Mouse (Mus musculus) heart, embryonic 16.5 days (tissue): ENCODE measurements around the gene Macrod2. TPM values are rescaled to one million over a fixed set of nuclear protein-coding genes. Genes with fewer than 3 reads are reported as not detected.

ENCODE experiments used
- ATAC-seq: fragments of 200-750 bp; cut with Nextera tagmentation; replicated peaks from 2 replicates; pipeline ENCODE4 v1.8.0; 2017; ENCODE audit warnings: moderate number of reproducible peaks; ENCODE audit not compliant: insufficient read depth, low FRiP score; ENCODE audit errors: extremely low read depth
- H3K27ac ChIP-seq: fragments of 300-500 bp; sonication (generic); 2 replicates; pipeline ENCODE4 v1.5.1; 2014; ENCODE audit warnings: mild to moderate bottlenecking, low read length, control low read depth, moderate library complexity
- H3K27me3 ChIP-seq: fragments of 300-500 bp; sonication (generic); 2 replicates; pipeline ENCODE4 v1.6.1; 2014; ENCODE audit warnings: low read length, mixed read lengths; ENCODE audit not compliant: control insufficient read depth, insufficient read depth
- H3K36me3 ChIP-seq: fragments of 300-500 bp; sonication (generic); 2 replicates; pipeline ENCODE4 v1.6.1; 2014; ENCODE audit not compliant: control insufficient read depth, insufficient read depth
- H3K4me1 ChIP-seq: fragments of 300-500 bp; sonication (generic); 2 replicates; pipeline ENCODE4 v1.6.1; 2014; ENCODE audit warnings: low read length, mixed read lengths; ENCODE audit not compliant: control insufficient read depth, insufficient read depth
- H3K4me2 ChIP-seq: fragments of 300-500 bp; sonication (generic); 2 replicates; pipeline ENCODE4 v1.6.1; 2014; ENCODE audit warnings: low read depth, mild to moderate bottlenecking, control low read depth, low read length
- H3K4me3 ChIP-seq: fragments of 300-500 bp; sonication (generic); 2 replicates; pipeline ENCODE4 v1.5.1; 2014; ENCODE audit warnings: mild to moderate bottlenecking, control low read depth, low read length
- H3K9ac ChIP-seq: fragments of 300-500 bp; sonication (generic); 2 replicates; pipeline ENCODE4 v1.6.1; 2014; ENCODE audit warnings: low read length, control low read depth
- H3K9me3 ChIP-seq: fragments of 300-500 bp; sonication (generic); replicated peaks from 2 replicates; pipeline ENCODE4 v1.6.1; 2016; ENCODE audit warnings: low read length; ENCODE audit not compliant: control insufficient read depth
- WGBS: fragments of 180-500 bp; shearing (Covaris S2); extraction: QIAGEN DNeasy Blood & Tissue Kit; methylation state at CpG from one replicate; pipeline ENCODE4 v1.1.7; 2014; 5-methylcytosine and 5-hydroxymethylcytosine counted together
- polyA plus RNA-seq: library from polyadenylated mRNA; unstranded; fragments of >200 nt; fragmentation: Nextera tagmentation; extraction: Ambion mirVana; gene quantifications from 2 replicates; pipeline ENCODE4 v1.2.1, GENCODE M21; 2015

Macrod2 gene
- polyA plus RNA-seq, 1 experiment from 2014 or later, result 23.2 TPM

DNA sequence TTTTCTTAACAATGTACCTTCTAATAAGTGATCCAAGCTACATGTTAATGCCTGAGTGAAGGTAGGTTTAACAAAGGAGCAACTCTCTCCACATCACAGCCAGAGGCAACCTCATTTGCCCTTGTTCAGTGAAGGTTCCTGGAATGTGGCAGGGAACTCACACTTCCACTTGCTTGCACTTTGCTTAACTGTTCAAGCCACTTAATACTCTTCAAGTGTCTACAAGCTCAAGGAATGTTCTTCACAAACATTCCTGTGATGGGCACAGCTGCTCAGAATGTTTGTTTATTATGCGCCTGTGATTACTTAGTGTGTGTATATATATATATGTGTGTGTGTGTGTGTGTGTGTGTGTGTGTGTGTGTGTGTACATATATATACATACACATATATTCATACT, 1721.5 kb downstream of the Macrod2 start:
- WGBS, result 73% methylated on average over 1 of the region's 1 CpGs
- Histone ChIP-seq H3K4me1 (no peaks in the 10 kb centered on the region), H3K4me2 (no peak overlapping the region), H3K27me3 (peaks cover 17% of the 10 kb centered on the region), H3K36me3 (no peaks in the 10 kb centered on the region), H3K4me3 (no peak overlapping the region), H3K27ac (no peak overlapping the region), H3K9me3 (no peaks in the 10 kb centered on the region), H3K9ac (no peak overlapping the region)
- no peak for ATAC-seq

DNA sequence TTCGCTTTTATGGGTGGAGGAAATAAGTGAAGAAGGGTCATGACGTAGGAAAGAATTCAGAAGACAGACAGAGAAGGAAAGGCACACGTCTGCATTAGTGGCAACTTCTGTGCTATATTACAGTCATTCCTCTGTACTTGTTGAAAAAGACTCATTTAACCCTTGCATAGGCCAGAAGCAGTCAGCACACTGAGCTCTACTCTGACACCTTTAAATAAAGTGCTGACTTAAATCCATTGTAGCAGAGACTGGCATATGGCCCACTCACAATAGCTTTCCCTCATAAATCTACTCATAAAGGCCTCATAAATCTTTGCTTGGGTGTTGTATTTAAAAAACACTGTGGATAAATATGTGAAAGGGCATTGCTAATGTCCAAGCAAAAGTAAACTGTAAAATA, 1733.0 kb downstream of the Macrod2 start:
- Histone ChIP-seq H3K36me3 (no peaks in the 10 kb centered on the region), H3K9ac (no peak overlapping the region)
- WGBS, result 63% methylated on average over 3 of the region's 3 CpGs

DNA sequence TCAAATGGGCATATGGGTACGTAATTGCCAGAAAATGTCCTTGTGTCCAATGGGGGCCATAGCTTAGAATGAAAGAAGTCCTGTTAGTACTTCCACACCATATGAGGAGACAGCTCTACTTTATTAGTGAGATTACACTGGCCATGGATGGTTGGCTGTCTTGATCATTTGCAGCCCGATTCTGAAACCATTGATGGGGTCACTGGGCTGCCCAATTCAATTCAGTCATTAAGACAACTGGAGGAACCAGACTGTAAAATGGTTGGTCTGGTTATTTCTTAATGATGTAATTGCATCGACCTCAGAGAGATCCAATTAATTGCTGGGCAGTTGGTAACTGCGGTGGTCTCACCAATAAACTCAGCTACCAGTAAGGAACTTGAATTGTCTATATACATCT, 1734.1 kb downstream of the Macrod2 start:
- WGBS, result 87% methylated on average over 4 of the region's 4 CpGs
- H3K27ac ChIP-seq, result no peak overlapping the region
- H3K9me3 ChIP-seq, result no peaks in the 10 kb centered on the region
- H3K4me1 ChIP-seq, result no peaks in the 10 kb centered on the region
- H3K9ac ChIP-seq, result no peak overlapping the region
- H3K27me3 ChIP-seq, result peaks cover 2% of the 10 kb centered on the region; the same call in 1 of the 2 replicates
- no peak for ATAC-seq
- H3K4me2 ChIP-seq, result no peak overlapping the region
- H3K4me3 ChIP-seq, result no peak overlapping the region
- H3K36me3 ChIP-seq, result no peaks in the 10 kb centered on the region

More for the DNA sequence above, 1733.0 kb downstream of the Macrod2 start:
- Histone ChIP-seq H3K9me3 (no peaks in the 10 kb centered on the region), H3K4me2 (no peak overlapping the region), H3K4me3 (no peak overlapping the region), H3K4me1 (no peaks in the 10 kb centered on the region), H3K27ac (no peak overlapping the region), H3K27me3 (peaks cover 2% of the 10 kb centered on the region; the same call in 1 of the 2 replicates)
- ATAC-seq, result no peak

DNA sequence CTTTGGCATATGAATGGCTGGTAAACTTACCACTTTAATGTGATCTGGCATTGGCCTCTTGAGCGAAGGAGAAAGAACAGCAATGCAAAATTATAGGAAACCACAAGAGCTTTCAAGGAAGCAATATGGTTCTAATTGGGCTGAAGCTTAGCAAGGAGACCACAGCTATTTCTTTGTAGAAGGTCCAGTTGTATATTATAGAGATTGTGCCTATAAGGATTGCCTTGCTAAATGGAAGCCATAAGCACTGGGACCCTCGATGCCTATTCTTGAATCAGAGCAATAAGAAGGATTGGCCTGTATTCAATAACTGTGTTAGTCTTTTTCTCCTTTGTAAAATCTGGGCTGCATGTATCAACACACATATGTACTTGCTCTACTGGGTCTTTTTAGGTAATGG, 1754.2 kb downstream of the Macrod2 start:
- no peak for ATAC-seq
- Histone ChIP-seq H3K36me3 (no peaks in the 10 kb centered on the region), H3K27ac (no peak overlapping the region), H3K9ac (no peak overlapping the region), H3K4me3 (no peak overlapping the region), H3K4me2 (no peak overlapping the region), H3K27me3 (no peaks in the 10 kb centered on the region), H3K4me1 (no peaks in the 10 kb centered on the region), H3K9me3 (no peaks in the 10 kb centered on the region)
- 74% methylated on average over 2 of the region's 2 CpGs for WGBS

DNA sequence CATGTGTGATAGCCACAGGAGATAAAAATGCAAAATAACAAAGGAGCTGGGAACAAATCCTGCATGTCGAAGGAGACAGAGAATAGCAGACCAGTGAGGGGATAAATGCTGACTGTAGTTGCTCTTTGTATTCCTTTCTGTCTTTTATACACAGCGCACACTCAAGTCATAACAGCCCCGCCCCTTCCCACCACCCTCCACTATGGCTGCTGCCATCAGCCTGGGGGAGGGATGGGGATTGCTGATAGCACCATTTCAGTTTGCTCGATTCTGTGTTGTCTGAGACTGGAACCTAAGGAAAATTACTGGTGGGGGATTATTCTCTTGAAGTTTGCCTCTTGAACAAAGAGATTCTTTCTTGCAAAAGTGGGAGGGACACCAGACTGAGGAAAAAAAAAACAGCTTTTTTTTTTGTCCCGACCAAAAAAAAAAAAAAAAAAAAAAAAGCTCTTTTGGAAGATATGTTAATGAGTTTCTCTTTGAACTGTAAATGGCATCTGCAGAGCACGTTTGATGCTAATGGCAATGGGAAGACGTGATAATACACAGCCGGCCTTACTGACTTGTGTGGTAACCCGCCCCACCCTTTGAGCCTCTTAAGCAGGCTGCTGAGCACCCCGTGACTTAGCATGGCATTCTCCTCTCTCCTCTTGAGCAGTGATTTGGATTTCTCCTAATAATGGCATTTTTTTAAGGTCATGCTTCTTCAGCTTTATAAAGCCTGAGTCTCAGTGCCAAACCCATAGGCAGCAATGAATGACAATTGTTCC, 1768.6 kb downstream of the Macrod2 start:
- H3K4me3 ChIP-seq, result no peak overlapping the region
- H3K4me1 ChIP-seq, result no peaks in the 10 kb centered on the region
- ATAC-seq, result no peak
- no peak overlapping the region for H3K9ac ChIP-seq
- H3K27me3 ChIP-seq, result no peaks in the 10 kb centered on the region
- WGBS, result 34% methylated on average over 10 of the region's 10 CpGs
- no peak overlapping the region for H3K27ac ChIP-seq
- no peak overlapping the region for H3K4me2 ChIP-seq
- no peaks in the 10 kb centered on the region for H3K36me3 ChIP-seq
- H3K9me3 ChIP-seq, result no peaks in the 10 kb centered on the region

DNA sequence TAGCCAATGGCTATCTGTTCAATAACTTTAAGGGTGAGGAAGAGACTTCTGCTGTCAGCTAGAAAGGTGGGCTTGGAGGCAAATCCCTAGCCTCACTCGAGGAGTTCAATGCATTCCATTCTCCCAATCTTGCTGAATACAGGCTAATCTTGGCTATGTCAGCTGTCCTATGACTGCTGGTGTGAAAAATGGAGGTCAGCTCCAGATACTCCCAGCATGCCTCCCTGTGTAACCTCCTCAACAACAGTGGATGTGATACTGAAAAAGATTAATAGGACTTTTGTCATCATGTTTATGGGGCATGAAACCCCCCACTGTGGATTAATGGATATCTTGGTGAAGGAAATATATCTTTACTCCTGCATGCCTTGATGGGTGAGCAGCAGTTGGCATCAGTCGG, 1774.5 kb downstream of the Macrod2 start:
- Histone ChIP-seq H3K4me2 (no peak overlapping the region), H3K4me1 (no peaks in the 10 kb centered on the region), H3K27ac (no peak overlapping the region), H3K36me3 (no peaks in the 10 kb centered on the region), H3K4me3 (no peak overlapping the region), H3K27me3 (no peaks in the 10 kb centered on the region), H3K9me3 (no peaks in the 10 kb centered on the region), H3K9ac (no peak overlapping the region)
- 70% methylated on average over 2 of the region's 2 CpGs for WGBS
- no peak for ATAC-seq

DNA sequence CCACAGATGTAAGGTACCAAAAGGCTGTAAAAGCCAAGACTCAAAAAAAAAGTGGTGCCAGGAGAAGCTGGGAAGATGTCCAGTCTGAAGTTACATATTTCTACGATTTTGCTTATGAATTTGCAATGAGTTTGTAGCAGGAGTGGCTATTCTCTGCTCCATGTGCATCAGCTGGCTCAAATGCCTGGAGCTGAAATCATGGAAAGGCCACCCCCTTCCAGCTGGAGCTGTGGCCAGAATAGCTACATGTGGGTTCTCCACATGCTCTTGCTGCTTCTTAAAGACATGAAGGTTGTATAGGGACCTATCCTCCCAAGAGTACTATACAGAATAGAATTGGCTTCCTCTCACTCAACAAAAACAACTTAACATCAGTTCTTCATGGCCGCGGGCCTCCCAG, 1777.6 kb downstream of the Macrod2 start:
- H3K4me1 ChIP-seq, result no peaks in the 10 kb centered on the region
- no peak overlapping the region for H3K4me2 ChIP-seq
- H3K9ac ChIP-seq, result no peak overlapping the region
- H3K27ac ChIP-seq, result no peak overlapping the region
- no peaks in the 10 kb centered on the region for H3K27me3 ChIP-seq
- ATAC-seq, result no peak
- H3K36me3 ChIP-seq, result no peaks in the 10 kb centered on the region
- no peaks in the 10 kb centered on the region for H3K9me3 ChIP-seq
- H3K4me3 ChIP-seq, result no peak overlapping the region
- 83% methylated on average over 3 of the region's 3 CpGs for WGBS

DNA sequence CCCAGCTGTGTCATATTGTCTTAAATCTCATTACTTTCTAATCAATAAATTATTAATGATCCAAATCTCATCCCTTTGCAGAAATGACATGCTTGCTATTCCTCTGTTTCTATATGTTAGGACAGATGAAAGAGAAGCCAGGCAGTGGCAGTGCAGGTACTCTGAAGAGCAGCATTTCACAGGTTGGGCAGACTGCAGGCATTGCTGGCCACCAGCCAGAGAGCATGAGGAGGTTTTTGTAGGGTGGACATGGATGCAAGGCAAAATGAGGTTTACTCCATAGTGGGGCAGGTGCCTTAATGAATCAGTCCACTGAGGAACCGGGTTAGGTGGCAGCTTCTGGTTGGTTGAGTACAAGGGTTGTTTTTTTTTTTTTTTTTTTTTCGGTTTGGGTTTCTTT, 1778.9 kb downstream of the Macrod2 start:
- Histone ChIP-seq H3K4me3 (no peak overlapping the region), H3K9ac (no peak overlapping the region), H3K36me3 (no peaks in the 10 kb centered on the region), H3K4me1 (no peaks in the 10 kb centered on the region), H3K9me3 (no peaks in the 10 kb centered on the region), H3K4me2 (no peak overlapping the region), H3K27ac (no peak overlapping the region), H3K27me3 (no peaks in the 10 kb centered on the region)
- ATAC-seq, result no peak
- 75% methylated on average over 2 of the region's 2 CpGs for WGBS

DNA sequence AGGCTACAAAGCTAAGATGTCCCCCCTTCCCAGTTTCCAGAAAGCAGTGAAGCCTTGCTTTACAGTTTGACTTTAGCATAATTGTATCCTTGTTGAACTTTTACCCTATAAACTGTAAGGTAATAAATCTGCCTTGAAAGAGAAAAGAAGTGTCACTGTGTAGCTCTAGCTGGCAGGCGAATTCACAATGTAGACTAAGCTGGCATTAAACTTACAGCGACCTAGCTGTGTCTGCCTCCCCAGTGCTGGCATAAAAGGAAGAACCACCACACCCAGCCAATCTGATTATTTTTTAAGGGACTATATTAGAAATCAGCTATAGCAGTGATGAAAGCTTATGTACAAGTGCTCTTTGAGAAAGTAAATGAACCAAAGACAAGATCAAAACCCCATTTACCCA, 1791.8 kb downstream of the Macrod2 start:
- Histone ChIP-seq H3K4me3 (no peak overlapping the region), H3K9me3 (no peaks in the 10 kb centered on the region), H3K27ac (no peak overlapping the region), H3K9ac (no peak overlapping the region), H3K4me1 (no peaks in the 10 kb centered on the region), H3K36me3 (no peaks in the 10 kb centered on the region), H3K4me2 (no peak overlapping the region), H3K27me3 (no peaks in the 10 kb centered on the region)
- 81% methylated on average over 2 of the region's 2 CpGs for WGBS
- ATAC-seq, result no peak
